Mouse (Mus musculus) C2C12 (cell line): ENCODE measurements around the gene Cspg5. TPM values are rescaled to one million over a fixed set of nuclear protein-coding genes. Genes with fewer than 3 reads are reported as not detected.

Experiments used
- H3K27me3 ChIP-seq: one replicate; pipeline ENCODE4 v1.6.1; 2011; ENCODE audit not compliant: control insufficient read depth, insufficient read depth, insufficient read length
- H3K36me3 ChIP-seq: one replicate; pipeline ENCODE4 v1.6.1; 2011; ENCODE audit not compliant: control insufficient read depth, insufficient read depth
- H3K4me3 ChIP-seq: one replicate; pipeline ENCODE4 v1.5.1; 2011; ENCODE audit warnings: mild to moderate bottlenecking, control low read depth; ENCODE audit not compliant: poor library complexity, insufficient read depth, severe bottlenecking
- H3K79me2 ChIP-seq: one replicate; pipeline ENCODE4 v1.6.1; 2011; ENCODE audit not compliant: control insufficient read depth, insufficient read depth
- H3K79me3 ChIP-seq: one replicate; pipeline ENCODE4 v1.6.1; 2011; ENCODE audit warnings: low read depth, control low read depth
- H3ac ChIP-seq: one replicate; pipeline ENCODE3; 2011; ENCODE audit warnings: low read depth; ENCODE audit not compliant: control insufficient read depth, insufficient read length
- CEBPB ChIP-seq: IDR thresholded peaks from one replicate; pipeline ENCODE4 v1.6.1; 2011; ENCODE audit warnings: low read depth, mild to moderate bottlenecking, control low read depth, moderate library complexity
- CTCF ChIP-seq: IDR thresholded peaks from one replicate; pipeline ENCODE4 v1.5.1; 2011; ENCODE audit not compliant: control insufficient read depth, insufficient read depth, insufficient read length
- FOSL1 ChIP-seq: IDR thresholded peaks from one replicate; pipeline ENCODE4 v1.8.0; 2011; ENCODE audit warnings: mild to moderate bottlenecking, low read length; ENCODE audit not compliant: poor library complexity, insufficient read depth, severe bottlenecking
- MAX ChIP-seq: IDR thresholded peaks from one replicate; pipeline ENCODE4 v1.6.1; 2011; ENCODE audit warnings: mild to moderate bottlenecking, control low read depth
- MYOD1 ChIP-seq: IDR thresholded peaks from one replicate; pipeline ENCODE4 v1.6.1; 2011; ENCODE audit warnings: low read depth; ENCODE audit not compliant: control insufficient read depth, insufficient read length
- MYOG ChIP-seq: IDR thresholded peaks from one replicate; pipeline ENCODE4 v1.6.1; 2011; ENCODE audit not compliant: control insufficient read depth, insufficient read length; ENCODE audit errors: extremely low read depth
- USF1 ChIP-seq: IDR thresholded peaks from one replicate; pipeline ENCODE4 v1.6.1; 2011; ENCODE audit warnings: low read depth, mild to moderate bottlenecking, control low read depth, moderate library complexity
- polyA plus RNA-seq: library from polyadenylated mRNA; unstranded; fragments of >200 nt; fragmentation: generic; extraction: Trizol; gene quantifications from one replicate; pipeline ENCODE4 v1.2.1, GENCODE M21; 2012; ENCODE audit warnings: missing spikeins

Cspg5 gene
- polyA plus RNA-seq, 1 experiment: 0.12 TPM

DNA sequence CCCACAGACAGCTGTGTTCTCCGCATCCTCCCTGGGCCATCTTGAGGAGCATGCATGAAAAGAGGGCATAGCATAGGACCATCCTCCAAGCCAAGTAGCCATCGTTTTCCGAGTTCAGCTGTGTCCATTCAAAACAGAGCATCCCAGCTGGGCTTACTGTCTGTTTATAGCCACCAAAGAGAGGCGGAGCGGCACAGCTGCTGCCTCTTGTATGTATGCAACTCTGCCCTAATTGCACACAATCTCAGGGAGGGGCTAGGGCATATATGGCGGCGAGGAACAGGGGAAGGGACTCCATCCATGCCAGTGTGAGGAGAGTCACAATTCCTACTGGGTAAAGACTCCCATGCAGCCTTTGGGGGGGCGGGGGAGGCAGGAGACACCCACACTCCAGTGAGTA, 19.6 kb downstream of the Cspg5 start:
- TF ChIP-seq MAX: no peak
- no peak for TF ChIP-seq CTCF
- TF ChIP-seq CEBPB: no peak
- TF ChIP-seq MYOD1: no peak
- no peak for TF ChIP-seq MYOG
- no peak for TF ChIP-seq USF1
- no peak for TF ChIP-seq FOSL1
- H3K27me3 ChIP-seq: peaks cover 46% of the 10 kb centered on the region
- H3K36me3 ChIP-seq: no peaks in the 10 kb centered on the region
- H3ac ChIP-seq: no peak overlapping the region
- H3K79me3 ChIP-seq: no peaks in the 10 kb centered on the region
- no peak overlapping the region for H3K4me3 ChIP-seq
- no peaks in the 10 kb centered on the region for H3K79me2 ChIP-seq

GRCm38 (mm10) chr9:110264991-110265390, 21.4 kb downstream of the Cspg5 start:
- Histone ChIP-seq H3K79me2 (no peaks in the 10 kb centered on the region), H3K4me3 (no peak overlapping the region), H3K79me3 (no peaks in the 10 kb centered on the region), H3ac (no peak overlapping the region), H3K36me3 (no peaks in the 10 kb centered on the region), H3K27me3 (peaks cover 53% of the 10 kb centered on the region)
- TF ChIP-seq MYOG (no peak), MYOD1 (no peak), USF1 (no peak), CEBPB (no peak), MAX (no peak)

GRCm38 (mm10) chr9:110268416-110268815, 24.8 kb downstream of the Cspg5 start:
- Histone ChIP-seq H3K4me3 (no peak overlapping the region), H3K27me3 (peaks cover 25% of the 10 kb centered on the region), H3K79me2 (no peaks in the 10 kb centered on the region), H3K79me3 (no peaks in the 10 kb centered on the region), H3ac (no peak overlapping the region), H3K36me3 (no peaks in the 10 kb centered on the region)
- TF ChIP-seq MYOD1 (no peak), USF1 (no peak), MAX (no peak), FOSL1 (no peak), CTCF (no peak), CEBPB (no peak), MYOG (no peak)

- TF ChIP-seq MYOD1 (no peak), MAX (no peak), CEBPB (no peak), USF1 (no peak), MYOG (no peak), FOSL1 (no peak), CTCF (no peak)
- no peaks in the 10 kb centered on the region for H3K36me3 ChIP-seq
These were observed 28.7 kb downstream of the Cspg5 start for GRCm38 (mm10) chr9:110272330-110272729.

GRCm38 (mm10) chr9:110273507-110273906, 29.9 kb downstream of the Cspg5 start:
- no peak overlapping the region for H3ac ChIP-seq
- no peaks in the 10 kb centered on the region for H3K36me3 ChIP-seq
- TF ChIP-seq MYOG: no peak
- TF ChIP-seq CEBPB: no peak
- TF ChIP-seq CTCF: no peak
- TF ChIP-seq MAX: no peak
- TF ChIP-seq USF1: no peak
- no peak for TF ChIP-seq MYOD1
- no peak for TF ChIP-seq FOSL1
- H3K4me3 ChIP-seq: no peak overlapping the region
- no peaks in the 10 kb centered on the region for H3K79me2 ChIP-seq
- peaks cover 3% of the 10 kb centered on the region for H3K27me3 ChIP-seq
- no peaks in the 10 kb centered on the region for H3K79me3 ChIP-seq

More at GRCm38 (mm10) chr9:110272330-110272729, 28.7 kb downstream of the Cspg5 start:
- H3K27me3 ChIP-seq: peaks cover 12% of the 10 kb centered on the region
- H3K79me2 ChIP-seq: no peaks in the 10 kb centered on the region
- H3ac ChIP-seq: no peak overlapping the region
- no peaks in the 10 kb centered on the region for H3K79me3 ChIP-seq
- no peak overlapping the region for H3K4me3 ChIP-seq

GRCm38 (mm10) chr9:110275882-110276281, 32.3 kb downstream of the Cspg5 start:
- Histone ChIP-seq H3K4me3 (no peak overlapping the region), H3ac (no peak overlapping the region), H3K79me2 (no peaks in the 10 kb centered on the region), H3K79me3 (no peaks in the 10 kb centered on the region), H3K36me3 (no peaks in the 10 kb centered on the region), H3K27me3 (no peaks in the 10 kb centered on the region)
- TF ChIP-seq FOSL1 (no peak), CEBPB (no peak), MYOD1 (no peak), MYOG (no peak), CTCF (no peak), MAX (no peak), USF1 (no peak)
